Mouse (Mus musculus) heart, postnatal 0 days (tissue): ENCODE results near the gene March11. TPM values are rescaled to one million over a fixed set of nuclear protein-coding genes. Genes with fewer than 3 reads are reported as not detected.

Experiments used
- ATAC-seq: fragments of 200-750 bp; cut with Nextera tagmentation; 2 replicates; pipeline ENCODE4 v1.8.0; 2017; ENCODE audit warnings: low read depth, moderate number of reproducible peaks, moderate library complexity; ENCODE audit not compliant: insufficient read depth
- DNase-seq: peaks from one replicate; pipeline ENCODE4 v3.0.0-alpha.2; 2016; ENCODE audit warnings: low spot score
- H3K27ac ChIP-seq: fragments of 300-500 bp; sonication (generic); 2 replicates; pipeline ENCODE4 v1.5.1; 2014; ENCODE audit warnings: low read depth, mild to moderate bottlenecking
- H3K27me3 ChIP-seq: fragments of 300-500 bp; sonication (generic); 2 replicates; pipeline ENCODE4 v1.6.1; 2014; ENCODE audit warnings: low read length, mixed read lengths; ENCODE audit not compliant: control insufficient read depth, insufficient read depth
- H3K36me3 ChIP-seq: fragments of 300-500 bp; sonication (generic); replicated peaks from 2 replicates; pipeline ENCODE4 v1.6.1; 2014; ENCODE audit warnings: low read length, mixed read lengths; ENCODE audit not compliant: control insufficient read depth, insufficient read depth
- H3K4me1 ChIP-seq: fragments of 300-500 bp; sonication (generic); 2 replicates; pipeline ENCODE4 v1.6.1; 2014; ENCODE audit warnings: antibody characterized with exemption; ENCODE audit not compliant: control insufficient read depth, insufficient read depth
- H3K4me2 ChIP-seq: fragments of 300-500 bp; sonication (generic); 2 replicates; pipeline ENCODE4 v1.6.1; 2014; ENCODE audit warnings: low read depth, mild to moderate bottlenecking, low read length, moderate library complexity
- H3K4me3 ChIP-seq: fragments of 300-500 bp; sonication (generic); 2 replicates; pipeline ENCODE4 v1.5.1; 2014; ENCODE audit warnings: low read depth, low read length
- H3K9ac ChIP-seq: fragments of 300-500 bp; sonication (generic); replicated peaks from 2 replicates; pipeline ENCODE4 v1.6.1; 2014; ENCODE audit warnings: low read depth, low read length, mixed read lengths
- H3K9me3 ChIP-seq: fragments of 300-500 bp; sonication (generic); replicated peaks from 2 replicates; pipeline ENCODE4 v1.6.1; 2016; ENCODE audit warnings: low read length; ENCODE audit not compliant: control insufficient read depth
- CTCF ChIP-seq: IDR thresholded peaks from 2 replicates; pipeline ENCODE4 v1.5.1; 2016; ENCODE audit warnings: antibody characterized with exemption, control low read depth, low read depth
- EP300 ChIP-seq: IDR thresholded peaks from 2 replicates; pipeline ENCODE4 v1.6.1; 2016; ENCODE audit warnings: antibody characterized with exemption, low read depth
- WGBS: fragments of 180-500 bp; shearing (Covaris S2); extraction: QIAGEN DNeasy Blood & Tissue Kit; methylation state at CpG from one replicate; pipeline ENCODE4 v1.1.7; 2014; 5-methylcytosine and 5-hydroxymethylcytosine counted together
- polyA plus RNA-seq: library from polyadenylated mRNA; unstranded; fragments of >200 nt; fragmentation: Nextera tagmentation; extraction: Ambion mirVana; gene quantifications from 2 replicates; pipeline ENCODE4 v1.2.1, GENCODE M21; 2015
- total RNA-seq: library from RNA; depleted of rRNA; stranded (reverse); fragments of >200 nt; gene quantifications from 2 replicates; pipeline ENCODE4 v1.2.3, GENCODE M21; 2014; ENCODE audit warnings: low replicate concordance

March11 gene
- total and polyA plus RNA-seq, 2 experiments from 2014 or later, result 0.12 TPM; not detected in 1

DNA sequence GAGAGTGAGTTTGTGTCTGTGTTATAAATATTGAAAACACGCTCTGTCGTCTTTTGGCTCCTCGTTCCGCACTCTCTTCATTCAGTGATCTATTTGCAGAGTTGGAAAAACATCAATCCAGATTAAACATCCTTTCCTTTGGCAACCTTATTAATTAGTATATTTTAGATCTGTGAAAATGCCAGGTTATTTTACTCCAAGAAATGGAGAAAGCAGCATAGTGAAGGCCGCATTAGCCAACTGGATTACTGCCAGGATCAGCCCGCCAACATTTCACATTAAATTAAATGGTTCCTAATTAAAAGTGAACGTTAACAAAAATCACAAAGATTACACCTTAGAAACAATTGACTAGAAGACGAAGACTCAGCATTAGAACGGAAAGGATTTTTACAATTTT is 81.2 kb downstream of the March11 start:
- no peak for DNase-seq
- WGBS, result 90% methylated on average over 9 of the region's 9 CpGs
- H3K4me2 ChIP-seq, result no peak overlapping the region
- no peaks in the 10 kb centered on the region for H3K36me3 ChIP-seq
- H3K4me1 ChIP-seq, result no peaks in the 10 kb centered on the region
- no peaks in the 10 kb centered on the region for H3K27me3 ChIP-seq
- H3K9ac ChIP-seq, result no peak overlapping the region
- no peak for ATAC-seq
- H3K4me3 ChIP-seq, result no peak overlapping the region
- H3K27ac ChIP-seq, result no peak overlapping the region
- no peak for TF ChIP-seq CTCF
- no peak for TF ChIP-seq EP300
- H3K9me3 ChIP-seq, result no peaks in the 10 kb centered on the region

DNA sequence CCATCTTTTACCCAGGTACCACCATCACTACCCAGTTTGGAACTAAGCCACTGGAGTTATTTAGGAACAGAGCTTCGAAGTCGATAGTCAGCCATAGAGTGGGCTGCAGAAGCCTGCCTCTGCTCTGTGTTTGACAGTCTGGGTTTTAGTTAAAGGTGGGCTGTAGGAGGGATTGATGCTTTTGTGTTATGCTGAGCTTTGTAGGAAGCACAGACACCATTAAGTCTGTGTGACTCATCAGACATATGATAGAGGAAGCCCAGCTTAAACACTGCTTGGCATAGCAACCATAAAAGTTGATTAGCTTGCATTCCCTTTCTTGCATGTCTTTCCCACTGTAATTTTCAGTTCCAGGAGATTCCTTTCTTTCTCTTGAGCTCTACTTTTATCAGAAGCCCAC is 87.7 kb downstream of the March11 start:
- Histone ChIP-seq H3K27me3 (no peaks in the 10 kb centered on the region), H3K4me3 (no peak overlapping the region), H3K9me3 (no peaks in the 10 kb centered on the region), H3K27ac (no peak overlapping the region), H3K9ac (no peak overlapping the region), H3K4me1 (no peaks in the 10 kb centered on the region), H3K36me3 (no peaks in the 10 kb centered on the region), H3K4me2 (no peak overlapping the region)
- no peak for TF ChIP-seq CTCF
- TF ChIP-seq EP300, result no peak
- no peak for DNase-seq
- no peak for ATAC-seq
- WGBS, result 80% methylated on average over 2 of the region's 2 CpGs

DNA sequence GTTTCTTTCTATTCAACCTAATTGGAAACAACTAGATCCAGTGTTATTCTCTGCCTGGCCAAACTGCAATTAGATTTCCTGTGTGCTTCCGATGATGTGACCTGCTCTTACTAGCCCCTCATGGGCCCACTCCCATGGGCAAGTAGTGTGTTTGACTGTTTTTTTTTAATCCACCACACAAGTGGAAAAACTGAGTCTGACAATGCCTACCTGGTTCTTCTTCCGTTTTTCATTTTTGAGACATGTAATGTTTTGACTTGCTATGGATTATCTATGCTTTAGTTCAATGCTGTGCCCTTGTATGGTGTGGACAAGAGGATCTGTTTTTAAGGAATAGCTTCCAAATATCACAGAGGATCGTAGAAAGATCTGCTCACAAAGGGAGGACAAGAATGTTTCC is 116.4 kb downstream of the March11 start:
- Histone ChIP-seq H3K4me3 (no peak overlapping the region), H3K4me1 (no peaks in the 10 kb centered on the region), H3K9me3 (no peaks in the 10 kb centered on the region), H3K27me3 (no peaks in the 10 kb centered on the region), H3K36me3 (no peaks in the 10 kb centered on the region), H3K9ac (no peak overlapping the region), H3K27ac (no peak overlapping the region), H3K4me2 (no peak overlapping the region)
- TF ChIP-seq CTCF, result no peak
- no peak for TF ChIP-seq EP300
- ATAC-seq (no peak), DNase-seq (no peak)
- 70% methylated on average over 3 of the region's 3 CpGs for WGBS

DNA sequence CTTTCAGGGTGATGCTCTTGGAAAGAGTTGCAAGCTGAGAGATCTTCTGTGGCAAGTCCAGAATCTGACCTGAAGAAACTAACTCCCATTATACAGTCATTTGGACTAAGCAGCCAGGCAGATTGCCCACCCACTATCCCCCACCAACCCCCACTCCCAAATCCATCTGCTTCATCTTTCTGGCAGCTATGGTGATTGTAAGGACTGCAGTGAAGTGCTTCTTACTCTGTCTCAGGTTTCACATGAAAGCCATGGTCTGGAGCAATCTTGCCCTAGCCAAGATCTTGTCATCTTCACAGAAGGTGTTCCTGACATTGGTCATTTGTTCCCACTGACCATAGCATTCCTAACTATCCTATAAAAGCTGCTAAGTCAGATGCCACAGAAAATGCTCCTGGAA is 117.4 kb downstream of the March11 start:
- Histone ChIP-seq H3K4me1 (no peaks in the 10 kb centered on the region), H3K4me2 (no peak overlapping the region), H3K27me3 (no peaks in the 10 kb centered on the region), H3K4me3 (no peak overlapping the region), H3K9ac (no peak overlapping the region), H3K36me3 (no peaks in the 10 kb centered on the region), H3K9me3 (no peaks in the 10 kb centered on the region), H3K27ac (no peak overlapping the region)
- TF ChIP-seq CTCF (no peak), EP300 (no peak)
- ATAC-seq, result no peak
- DNase-seq, result no peak

DNA sequence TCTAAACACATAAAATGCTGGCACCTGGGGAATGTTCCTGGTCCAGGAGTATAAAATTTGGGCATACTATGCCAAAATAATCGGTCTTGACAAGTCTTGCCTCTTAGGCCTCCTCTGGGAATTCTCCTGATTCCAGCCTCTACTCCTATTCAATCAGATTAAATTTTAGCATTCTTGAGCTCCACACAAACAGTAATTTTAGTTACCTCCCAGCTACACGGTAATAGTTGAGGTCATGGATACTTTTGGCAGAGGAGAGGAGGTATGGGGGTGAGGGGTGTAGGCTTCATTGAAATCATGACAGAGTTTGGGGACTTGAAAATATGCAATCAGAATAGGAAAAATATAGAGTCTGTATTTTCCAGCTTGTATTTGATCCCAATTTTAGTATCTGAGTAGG is 121.7 kb downstream of the March11 start:
- H3K27ac ChIP-seq, result no peak overlapping the region
- DNase-seq, result no peak

DNA sequence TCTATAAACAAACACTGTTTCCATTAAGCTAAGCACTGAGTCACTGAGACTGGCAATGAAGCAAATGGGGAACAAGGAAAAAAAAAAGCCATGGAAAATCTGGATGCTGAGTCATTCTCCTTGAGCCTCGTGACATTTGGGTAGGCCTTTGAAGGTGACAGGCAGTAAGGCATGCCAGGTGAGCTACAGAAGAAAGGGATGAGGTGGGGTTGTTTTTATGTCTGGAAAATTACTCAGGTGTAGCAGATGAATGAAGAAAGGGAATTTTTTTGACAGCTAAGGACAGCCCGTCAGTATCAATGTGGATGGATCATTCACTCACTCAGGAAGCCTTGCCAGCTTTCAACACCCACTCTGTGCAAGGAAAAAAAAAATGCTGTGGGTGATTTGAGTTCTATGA is 123.8 kb downstream of the March11 start:
- H3K4me1 ChIP-seq, result no peaks in the 10 kb centered on the region

More for the DNA sequence above, 121.7 kb downstream of the March11 start:
- H3K9ac ChIP-seq, result no peak overlapping the region
- no peaks in the 10 kb centered on the region for H3K27me3 ChIP-seq
- no peaks in the 10 kb centered on the region for H3K36me3 ChIP-seq
- H3K4me3 ChIP-seq, result no peak overlapping the region
- TF ChIP-seq EP300 (no peak), CTCF (no peak)
- ATAC-seq, result no peak
- WGBS, result 52% methylated on average over 2 of the region's 2 CpGs
- H3K9me3 ChIP-seq, result no peaks in the 10 kb centered on the region
- H3K4me1 ChIP-seq, result no peaks in the 10 kb centered on the region
- H3K4me2 ChIP-seq, result no peak overlapping the region

More for the DNA sequence above, 123.8 kb downstream of the March11 start:
- DNase-seq (no peak), ATAC-seq (no peak)
- no peak overlapping the region for H3K9ac ChIP-seq
- H3K27ac ChIP-seq, result no peak overlapping the region
- H3K27me3 ChIP-seq, result no peaks in the 10 kb centered on the region
- no peaks in the 10 kb centered on the region for H3K36me3 ChIP-seq
- no peaks in the 10 kb centered on the region for H3K9me3 ChIP-seq
- TF ChIP-seq EP300, result no peak
- no peak for TF ChIP-seq CTCF
- no peak overlapping the region for H3K4me2 ChIP-seq
- 46% methylated on average over 2 of the region's 2 CpGs for WGBS
- no peak overlapping the region for H3K4me3 ChIP-seq
